Mouse (Mus musculus) limb, embryonic 14.5 days (tissue): ENCODE measurements around the gene Med20. TPM values are rescaled to one million over a fixed set of nuclear protein-coding genes. Genes with fewer than 3 reads are reported as not detected.
"Not testable (repeated sequence)": the region's sequence is repeated elsewhere in the genome, so short reads cannot be mapped to it uniquely, and the experiment has no call there.

ENCODE experiments used
- ATAC-seq: fragments of 200-750 bp; cut with Nextera tagmentation; 2 replicates; pipeline ENCODE4 v1.8.0; 2017; ENCODE audit warnings: low read depth, moderate number of reproducible peaks, moderate TSS enrichment; ENCODE audit not compliant: low FRiP score
- DNase-seq: peaks from one replicate; pipeline ENCODE4 v3.0.0-alpha.2; 2015; ENCODE audit warnings: low spot score
- H3K27ac ChIP-seq: fragments of 300-500 bp; sonication (generic); replicated peaks from 2 replicates; pipeline ENCODE4 v1.5.1; 2014; ENCODE audit warnings: low read depth, mild to moderate bottlenecking, low read length, moderate library complexity, mixed read lengths
- H3K27me3 ChIP-seq: fragments of 300-500 bp; sonication (generic); 2 replicates; pipeline ENCODE4 v1.6.1; 2014; ENCODE audit warnings: low read length, mixed read lengths; ENCODE audit not compliant: control insufficient read depth, insufficient read depth
- H3K36me3 ChIP-seq: fragments of 300-500 bp; sonication (generic); 2 replicates; pipeline ENCODE4 v1.6.1; 2014; ENCODE audit warnings: mild to moderate bottlenecking, low read length, moderate library complexity, mixed read lengths; ENCODE audit not compliant: control insufficient read depth, insufficient read depth
- H3K4me1 ChIP-seq: fragments of 300-500 bp; sonication (generic); 2 replicates; pipeline ENCODE4 v1.6.1; 2014; ENCODE audit warnings: antibody characterized with exemption, low read length, mixed read lengths; ENCODE audit not compliant: control insufficient read depth, insufficient read depth
- H3K4me2 ChIP-seq: fragments of 300-500 bp; sonication (generic); replicated peaks from 2 replicates; pipeline ENCODE4 v1.6.1; 2014; ENCODE audit warnings: low read depth, mild to moderate bottlenecking, low read length, moderate library complexity; ENCODE audit not compliant: severe bottlenecking
- H3K4me3 ChIP-seq: fragments of 300-500 bp; sonication (generic); replicated peaks from 2 replicates; pipeline ENCODE4 v1.5.1; 2014; ENCODE audit warnings: low read length
- H3K9ac ChIP-seq: fragments of 300-500 bp; sonication (generic); 2 replicates; pipeline ENCODE4 v1.6.1; 2014; ENCODE audit warnings: mild to moderate bottlenecking, low read depth, low read length, moderate library complexity; ENCODE audit not compliant: severe bottlenecking
- H3K9me3 ChIP-seq: fragments of 300-500 bp; sonication (generic); 2 replicates; pipeline ENCODE4 v1.6.1; 2016; ENCODE audit warnings: low read length; ENCODE audit not compliant: control insufficient read depth
- POLR2A ChIP-seq: fragments of 200-500 bp; IDR thresholded peaks from 2 replicates; pipeline ENCODE4 v1.8.0; 2012; ENCODE audit warnings: inconsistent platforms, mild to moderate bottlenecking, moderate library complexity, borderline replicate concordance; ENCODE audit not compliant: insufficient read depth, insufficient read length; ENCODE audit errors: extremely low read depth
- WGBS: fragments of 180-500 bp; shearing (Covaris S2); extraction: QIAGEN DNeasy Blood & Tissue Kit; methylation state at CpG from one replicate; pipeline ENCODE4 v1.1.7; 2014; 5-methylcytosine and 5-hydroxymethylcytosine counted together
- polyA plus RNA-seq, 2 experiments: library from polyadenylated mRNA; depleted of rRNA in 1 of 2; stranded (reverse) in 1 of 2; unstranded in 1 of 2; fragments of >200 nt; fragmentation: Nextera tagmentation in 1 of 2; extraction: Ambion mirVana in 1 of 2; gene quantifications; 2 replicates each; pipeline versions ENCODE4 v1.2.1 to v1.2.3; 2012 to 2014

Gene Med20
- polyA plus RNA-seq, 2 experiments, result 50.6 to 59.5 TPM

- no peak for ATAC-seq
- Histone ChIP-seq H3K4me3 (peak overlapping the region; percentile 90), H3K27ac (peak overlapping the region; percentile 96; the same call in 1 of the 2 replicates), H3K9ac (peak overlapping the region; percentile 82), H3K27me3 (no peaks in the 10 kb centered on the region), H3K9me3 (no peaks in the 10 kb centered on the region), H3K36me3 (peaks cover 64% of the 10 kb centered on the region), H3K4me1 (peaks cover 24% of the 10 kb centered on the region), H3K4me2 (peak overlapping the region; percentile 89)
- WGBS, result 53% methylated on average over 13 of the region's 13 CpGs
- TF ChIP-seq POLR2A, result no peak
- DNase-seq, result no peak
Measured at GRCm38 (mm10) chr17:47597261-47597660, 14.1 kb upstream of the Med20 start.

DNA sequence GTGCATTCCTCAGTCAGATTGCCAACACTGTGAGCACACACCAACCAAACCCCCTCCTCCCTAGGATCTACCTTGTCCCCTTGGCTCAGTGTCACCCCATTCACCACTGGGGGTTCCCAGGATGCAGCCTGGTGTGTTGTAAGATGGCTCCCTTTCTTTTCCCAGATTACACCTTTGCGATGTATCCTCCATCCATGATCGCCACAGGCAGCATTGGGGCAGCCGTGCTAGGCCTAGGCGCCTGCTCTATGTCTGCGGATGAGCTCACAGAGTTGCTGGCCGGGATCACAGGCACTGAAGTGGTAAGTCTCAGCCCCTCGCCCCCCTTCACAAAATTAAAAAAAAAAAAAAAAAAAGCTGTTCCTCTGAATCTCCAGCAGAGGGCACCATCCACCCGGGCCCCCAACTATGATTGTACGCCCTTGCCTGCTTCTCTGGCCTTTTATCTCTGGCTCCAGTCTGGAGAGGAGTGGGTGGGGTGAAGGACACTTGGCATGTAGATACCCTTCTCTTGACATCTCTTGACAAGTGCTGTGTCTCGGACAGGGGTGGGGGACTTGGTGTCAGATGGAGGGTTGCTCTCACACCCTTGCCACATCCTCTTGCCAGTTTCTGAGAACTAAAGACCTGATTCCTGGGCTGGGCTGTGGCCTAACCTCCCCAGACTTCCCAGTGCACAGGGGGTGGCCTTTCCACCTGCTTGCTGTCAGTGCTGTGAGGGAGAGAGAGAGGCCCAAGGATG is 13.4 kb upstream of the Med20 start:
- peak overlapping the region; percentile 89; the same call in 1 of the 2 replicates for H3K4me2 ChIP-seq
- DNase-seq, result peak; percentile 34
- no peak overlapping the region for H3K27ac ChIP-seq
- peak overlapping the region; percentile 90; the same call in 1 of the 2 replicates for H3K4me3 ChIP-seq
- 34% methylated on average over 9 of the region's 10 CpGs for WGBS
- no peak for ATAC-seq
- TF ChIP-seq POLR2A, result no peak
- peak overlapping the region; percentile 82; the same call in 1 of the 2 replicates for H3K9ac ChIP-seq
- H3K4me1 ChIP-seq, result peaks cover 24% of the 10 kb centered on the region
- H3K36me3 ChIP-seq, result peaks cover 70% of the 10 kb centered on the region
- no peaks in the 10 kb centered on the region for H3K9me3 ChIP-seq
- H3K27me3 ChIP-seq, result no peaks in the 10 kb centered on the region

DNA sequence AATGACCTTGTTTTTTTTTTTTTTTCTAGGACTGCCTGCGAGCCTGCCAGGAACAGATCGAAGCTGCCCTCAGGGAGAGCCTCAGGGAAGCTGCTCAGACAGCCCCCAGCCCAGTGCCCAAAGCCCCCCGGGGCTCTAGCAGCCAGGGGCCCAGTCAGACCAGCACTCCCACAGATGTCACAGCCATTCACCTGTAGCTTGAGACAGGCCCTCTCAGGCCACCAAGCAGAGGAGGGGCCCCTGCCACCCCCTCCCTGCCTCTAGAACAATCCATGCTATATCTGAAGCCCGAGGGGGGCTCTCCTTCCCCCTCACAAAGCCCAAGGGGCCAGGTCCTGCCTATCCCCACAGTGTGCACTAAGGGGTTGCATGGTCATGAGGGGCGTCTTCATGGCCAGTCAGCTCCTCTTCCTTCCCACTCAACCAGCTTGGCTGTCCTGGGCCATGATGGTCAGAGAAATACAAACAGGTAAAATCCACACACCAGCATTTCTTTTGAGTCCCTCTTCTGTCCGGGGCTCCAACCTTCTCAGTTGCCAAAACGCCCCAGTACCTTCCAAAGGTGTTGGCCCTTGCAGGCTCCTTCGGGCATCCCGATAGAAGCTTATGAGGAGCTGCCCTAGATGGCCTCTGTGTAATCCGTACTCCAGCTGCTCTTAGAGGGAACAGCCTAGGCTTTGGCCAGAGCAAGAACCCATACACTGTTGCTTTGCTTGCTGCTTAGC is 12.6 kb upstream of the Med20 start:
- not testable (repeated sequence) for H3K9ac ChIP-seq, H3K4me2 ChIP-seq, ATAC-seq, H3K4me3 ChIP-seq, H3K9me3 ChIP-seq, H3K27me3 ChIP-seq, DNase-seq, H3K27ac ChIP-seq
- H3K36me3 ChIP-seq, result peaks cover 72% of the 10 kb centered on the region
- WGBS, result 76% methylated on average over 10 of the region's 10 CpGs
- peaks cover 24% of the 10 kb centered on the region for H3K4me1 ChIP-seq

- H3K27ac ChIP-seq, result no peak overlapping the region
- no peak overlapping the region for H3K9ac ChIP-seq
- no peaks in the 10 kb centered on the region for H3K9me3 ChIP-seq
- no peak overlapping the region for H3K4me2 ChIP-seq
- DNase-seq (no peak), ATAC-seq (no peak)
- H3K4me3 ChIP-seq, result no peak overlapping the region
- TF ChIP-seq POLR2A, result no peak
- H3K36me3 ChIP-seq, result peaks cover 81% of the 10 kb centered on the region
- peaks cover 24% of the 10 kb centered on the region for H3K4me1 ChIP-seq
- no peaks in the 10 kb centered on the region for H3K27me3 ChIP-seq
- 78% methylated on average over 11 of the region's 11 CpGs for WGBS
Measured at GRCm38 (mm10) chr17:47599511-47600297, 11.7 kb upstream of the Med20 start.

- ATAC-seq (no peak), DNase-seq (no peak)
- 89% methylated on average over 13 of the region's 13 CpGs for WGBS
- H3K4me3 ChIP-seq, result no peak overlapping the region
- H3K4me2 ChIP-seq, result no peak overlapping the region
- no peak overlapping the region for H3K9ac ChIP-seq
- H3K27ac ChIP-seq, result 0 out of 2 replicates have a peak overlapping the region, but pooled peaks have one; percentile 26
- H3K27me3 ChIP-seq, result no peaks in the 10 kb centered on the region
- TF ChIP-seq POLR2A, result no peak
- peaks cover 92% of the 10 kb centered on the region for H3K36me3 ChIP-seq
- peaks cover 24% of the 10 kb centered on the region for H3K4me1 ChIP-seq
- no peaks in the 10 kb centered on the region for H3K9me3 ChIP-seq
Measured at GRCm38 (mm10) chr17:47600601-47601388, 10.6 kb upstream of the Med20 start.
